Mouse (Mus musculus): Measurements from ENCODE around the gene Olfr514.
"Not testable (repeated sequence)": the region's sequence is repeated elsewhere in the genome, so short reads cannot be mapped to it uniquely, and the experiment has no call there.

The Olfr514 gene

GRCm38 (mm10) chr7:108825897-108826296 lies at the start of gene Olfr514:
Gene Olfr514, minus strand, starts transcription at chr7:108825997.
- no peak for DNase-seq

- DNase-seq = no peak
These were observed 46.5 kb upstream of the Olfr514 start, which contains the start of gene Olfr517 for GRCm38 (mm10) chr7:108872279-108872678. Gene Olfr517, minus strand, starts transcription at chr7:108872379.

GRCm38 (mm10) chr7:108850429-108850828 lies 24.6 kb upstream of the Olfr514 start, which contains the start of gene Olfr516:
Gene Olfr516, minus strand, starts transcription at chr7:108850529.
- DNase-seq = no peak

GRCm38 (mm10) chr7:108814593-108815215 lies 11.1 kb downstream of the Olfr514 start:
- not testable (repeated sequence) for DNase-seq

GRCm38 (mm10) chr7:108797205-108797933 lies 28.4 kb downstream of the Olfr514 start:
- DNase-seq = no peak
